Mouse (Mus musculus) stomach, postnatal 0 days (tissue): Measurements from ENCODE around the gene Ankrd12.

Experiments
- CTCF ChIP-seq: IDR thresholded peaks from 2 replicates; pipeline ENCODE4 v1.5.1; 2016; ENCODE audit warnings: antibody characterized with exemption, low read depth, mild to moderate bottlenecking, moderate library complexity
- EP300 ChIP-seq: optimal IDR thresholded peaks from 2 replicates; pipeline ENCODE3; 2016; ENCODE audit warnings: antibody characterized with exemption

GRCm38 (mm10) chr17:66065115-66065514 is 11.8 kb downstream of the Ankrd12 start:
- TF ChIP-seq EP300 (no peak), CTCF (no peak)
